Mouse (Mus musculus) B cell, adult 2 months (primary cell): ENCODE data around the gene 1700123K08Rik.
"Not testable (repeated sequence)": the region's sequence is repeated elsewhere in the genome, so short reads cannot be mapped to it uniquely, and the experiment has no call there.

Experiments
- DNase-seq, 2 experiments: peaks; one replicate each; pipeline ENCODE4 v3.0.0; 2022

1700123K08Rik gene

DNA sequence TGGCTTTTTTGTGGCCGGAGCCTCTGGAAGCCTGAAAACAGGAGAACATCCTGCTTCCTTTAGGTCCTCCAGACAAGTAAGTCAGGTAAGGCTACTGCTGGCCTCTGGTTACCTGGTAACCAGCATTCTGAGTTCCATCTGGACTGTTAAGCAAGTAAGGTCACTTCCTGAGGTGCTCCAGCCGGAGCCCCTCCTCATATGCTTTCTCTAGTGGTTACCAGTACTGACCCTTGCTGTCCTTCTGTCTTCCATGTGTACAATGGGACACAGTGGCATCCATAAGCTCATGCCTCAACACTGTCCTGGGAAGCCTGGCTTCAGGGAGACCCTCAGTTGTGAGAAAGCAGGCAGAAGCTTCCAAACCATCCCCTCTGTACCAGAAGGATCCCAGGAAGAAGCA, at the start of gene 1700123K08Rik:
Gene 1700123K08Rik, minus strand, starts transcription at position 101 of the 400 bp plus-strand sequence.
- not testable (repeated sequence) for DNase-seq

DNA sequence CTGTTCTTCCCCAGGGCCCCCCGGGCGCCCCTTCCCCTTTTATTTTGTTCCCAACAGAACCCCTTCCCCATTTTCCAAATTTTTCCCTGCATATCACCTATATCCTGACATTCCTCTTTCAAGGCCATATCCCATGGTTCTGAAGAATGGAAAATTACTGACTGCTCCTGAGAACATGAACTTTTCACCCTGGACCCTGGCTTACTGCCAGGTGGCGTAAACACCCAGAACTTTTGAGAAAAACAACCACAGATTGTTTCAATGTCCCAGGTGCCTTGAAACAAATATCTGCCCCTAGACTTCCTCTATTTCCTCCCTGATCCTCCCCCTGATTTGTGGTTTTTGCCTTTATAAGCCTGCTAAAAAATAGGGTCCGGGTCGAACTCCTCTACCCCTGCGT, 22.9 kb upstream of the 1700123K08Rik start:
- no peak for DNase-seq

DNA sequence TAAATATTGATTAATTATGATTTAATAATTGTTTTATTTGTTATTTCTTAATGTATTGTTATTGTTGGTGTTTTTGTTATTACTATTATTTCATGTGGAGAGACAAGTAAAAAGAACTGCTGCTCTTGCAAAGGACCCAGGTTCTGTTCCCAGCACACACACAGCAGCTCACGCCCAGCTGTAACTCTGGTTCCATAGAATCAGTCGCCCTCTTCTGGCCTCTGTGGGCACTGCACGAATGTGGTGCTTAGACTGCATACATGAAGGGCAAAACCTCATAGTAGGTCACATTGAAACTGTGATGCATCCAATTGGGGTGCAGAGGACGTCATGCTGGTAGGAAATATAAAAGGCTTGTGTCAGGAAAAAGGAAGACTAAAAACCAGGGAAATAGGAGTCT, 7.1 kb upstream of the 1700123K08Rik start:
- peak; percentile 61 to 64 for DNase-seq

DNA sequence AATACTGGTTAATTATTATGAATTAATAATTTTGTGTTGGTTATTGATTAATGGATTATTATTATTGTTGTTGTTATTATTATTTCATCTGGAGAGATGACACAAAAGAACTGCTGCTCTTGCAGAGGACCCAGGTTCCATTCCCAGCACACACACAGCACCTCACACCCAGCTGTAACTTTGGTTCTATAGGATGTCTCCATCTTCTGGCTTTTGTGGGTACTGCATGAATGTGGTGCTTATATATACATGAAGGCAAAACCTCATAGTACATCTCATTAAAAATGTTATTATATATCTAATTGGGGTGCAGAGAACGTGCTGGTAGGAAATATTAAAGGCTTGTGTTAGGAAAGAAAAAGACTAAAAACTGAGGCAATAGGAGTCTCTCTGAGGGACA, 11.8 kb downstream of the 1700123K08Rik start:
- DNase-seq, result no peak

DNA sequence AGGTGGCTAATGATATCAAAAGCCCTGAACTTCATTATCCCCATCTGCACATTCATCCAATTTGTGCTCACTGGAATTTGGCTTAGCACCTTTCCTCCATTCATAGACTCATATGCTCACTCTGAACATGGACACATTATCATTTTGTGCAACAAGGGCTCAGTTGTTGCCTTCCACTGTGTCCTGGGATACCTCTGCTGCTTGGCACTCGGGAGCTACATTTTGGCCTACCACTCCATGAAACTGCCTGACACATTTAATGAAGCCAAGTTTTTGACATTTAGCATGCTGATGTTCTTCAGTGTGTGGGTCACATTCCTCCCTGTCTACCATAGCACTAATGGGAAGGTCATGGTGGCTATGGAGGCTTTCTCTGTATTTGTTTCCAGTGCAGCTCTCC, 32.0 kb downstream of the 1700123K08Rik start:
- no peak for DNase-seq
